Mouse (Mus musculus): Measurements from ENCODE around the gene Igfbp7.

Igfbp7 gene

DNA sequence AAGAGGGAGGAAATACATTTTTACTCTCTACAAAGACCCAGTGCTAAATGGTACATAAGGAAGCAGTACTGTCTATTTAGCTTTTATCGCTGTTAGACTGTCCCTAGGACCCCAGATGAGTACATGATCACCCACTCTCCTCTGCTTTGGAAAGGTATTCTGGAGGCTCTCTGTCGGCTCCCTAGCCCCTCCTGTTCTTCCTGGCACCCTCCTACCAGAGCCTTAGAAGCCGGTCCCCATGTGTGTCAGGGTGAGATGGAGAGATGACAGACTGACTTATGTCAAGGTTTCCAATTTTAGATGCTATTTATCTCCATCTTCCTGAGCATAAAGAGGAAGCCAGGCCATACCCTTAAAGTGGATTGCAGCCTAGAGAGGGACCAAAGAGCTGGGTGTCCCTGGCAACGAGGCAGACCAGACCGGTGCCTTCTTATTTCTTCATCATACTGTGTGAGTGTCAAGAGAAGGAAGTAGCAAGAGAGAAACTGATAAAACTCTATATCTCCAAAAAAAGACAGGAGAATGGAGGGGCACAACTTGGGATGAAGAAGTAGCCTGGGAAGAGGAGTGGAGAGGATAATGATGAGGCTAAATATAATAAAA, 2.3 kb downstream of the Igfbp7 start:
- no peak for DNase-seq (ENCODE audit: low read depth)

DNA sequence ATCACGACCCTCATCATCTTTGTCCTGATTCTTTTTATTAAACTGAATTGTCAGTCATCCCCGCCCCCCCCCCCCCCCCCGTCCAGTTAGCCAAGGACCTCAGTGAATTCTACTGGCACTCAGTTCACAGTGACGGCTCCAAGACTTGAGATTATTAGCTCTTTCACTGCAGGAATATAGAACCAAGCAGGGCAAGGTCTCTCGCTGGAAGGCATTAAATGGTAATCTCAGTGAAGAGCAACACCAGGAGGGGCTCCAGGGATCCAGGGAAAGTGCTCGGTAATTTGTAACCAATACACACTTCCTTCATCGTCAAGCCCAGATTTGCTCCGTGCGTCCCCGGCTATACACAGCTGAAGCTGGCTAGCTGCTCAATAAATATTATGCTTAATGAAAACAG, 2.9 kb downstream of the Igfbp7 start:
- no peak for DNase-seq (ENCODE audit: low read depth)

DNA sequence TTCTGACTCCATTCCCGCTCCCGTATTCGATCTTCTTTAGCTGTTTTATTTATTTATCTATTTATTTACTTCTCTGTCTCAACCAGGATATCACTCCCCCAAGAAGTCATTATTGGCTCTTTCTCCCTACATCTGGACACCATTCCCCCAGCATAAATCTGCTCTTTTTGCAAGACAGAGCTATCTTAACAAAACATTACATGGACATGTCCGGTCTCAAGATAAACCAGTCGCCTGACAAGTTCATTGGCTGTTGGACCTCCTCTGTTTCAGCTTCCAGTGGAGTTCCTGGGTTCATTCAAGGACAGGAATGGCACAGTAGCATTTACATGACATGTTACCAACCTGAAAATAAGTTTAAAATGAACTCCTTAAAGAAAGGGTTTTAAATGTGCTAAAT, 4.9 kb downstream of the Igfbp7 start:
- DNase-seq (ENCODE audit: low read depth): no peak

DNA sequence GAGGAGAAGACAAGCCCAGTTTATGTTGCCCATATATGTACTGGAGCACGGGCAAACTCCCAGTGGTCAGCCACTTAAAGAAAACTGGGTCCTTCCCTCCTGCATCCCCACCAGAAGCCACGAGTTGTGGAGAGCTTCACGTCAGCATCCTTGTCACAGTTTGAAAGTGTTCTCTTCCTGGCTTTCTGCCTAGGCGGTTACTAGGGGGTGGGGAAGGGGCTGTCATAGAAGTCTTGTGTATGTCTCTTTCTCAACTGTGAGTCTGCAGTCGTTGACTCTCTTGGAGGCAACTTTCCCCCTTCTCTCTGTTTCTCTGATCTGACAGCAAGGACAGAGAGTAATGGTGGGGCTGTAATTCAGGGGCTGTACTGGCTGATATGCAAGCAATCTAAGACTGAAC, 5.7 kb downstream of the Igfbp7 start:
- DNase-seq (ENCODE audit: low read depth): no peak

DNA sequence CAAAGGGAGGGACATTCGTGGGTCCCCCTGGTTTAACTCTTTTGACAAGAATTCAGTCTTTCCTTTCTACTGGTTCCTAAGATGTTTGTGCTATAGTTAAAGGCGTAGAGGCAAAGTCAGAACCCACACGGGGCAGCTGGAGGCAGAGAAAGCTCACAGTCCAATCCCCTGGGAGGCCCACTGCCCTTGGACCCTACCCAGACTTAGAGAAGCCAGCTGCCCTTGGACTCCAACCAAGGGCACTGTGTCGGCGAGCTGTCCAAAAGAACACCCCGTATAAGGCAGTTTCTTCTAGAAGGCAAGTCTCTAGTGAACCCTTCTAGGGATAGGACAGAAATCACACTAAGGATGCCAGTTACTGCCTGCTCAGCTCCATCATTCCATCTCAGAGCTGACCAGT, 7.0 kb downstream of the Igfbp7 start:
- no peak for DNase-seq (ENCODE audit: low read depth)

DNA sequence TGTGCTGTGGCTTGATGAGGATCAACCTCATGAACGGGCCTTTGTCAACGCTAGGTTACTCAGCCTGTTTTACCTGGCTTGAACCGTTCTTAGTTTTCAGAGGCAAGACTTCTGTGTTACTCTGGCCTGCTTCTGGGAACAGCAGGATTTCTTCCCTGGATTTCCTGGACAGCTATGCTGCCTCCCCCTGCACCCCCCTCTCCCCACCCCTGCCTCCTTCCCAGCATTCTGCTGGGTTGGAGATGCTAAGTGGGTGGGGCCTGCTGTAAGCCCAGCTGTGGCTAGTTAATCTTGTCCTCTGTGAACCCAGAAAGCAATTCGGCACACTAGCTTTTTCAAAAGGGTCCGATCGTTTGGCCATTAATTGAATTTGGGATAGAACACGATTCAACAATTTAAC, 7.7 kb downstream of the Igfbp7 start:
- no peak for DNase-seq (ENCODE audit: low read depth)

DNA sequence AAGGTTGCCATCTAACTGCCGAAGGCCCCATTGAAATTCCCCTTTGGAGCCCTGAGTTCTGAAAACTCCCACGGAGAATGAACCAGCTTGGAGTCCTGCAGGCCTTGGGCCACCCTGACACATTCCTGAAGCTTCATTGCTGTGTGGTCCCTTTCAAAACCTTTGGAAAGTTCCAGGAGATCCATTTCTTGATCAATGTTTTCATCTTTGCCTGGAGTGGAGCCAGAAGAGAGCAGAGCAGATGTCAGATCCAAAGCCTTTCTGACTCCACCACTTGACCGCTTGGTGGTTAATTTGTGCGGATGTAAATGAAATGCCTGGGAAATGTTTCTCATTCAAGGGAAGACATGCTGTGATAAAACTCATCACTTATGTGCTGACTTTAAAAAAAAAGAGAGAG, 8.8 kb downstream of the Igfbp7 start:
- DNase-seq (ENCODE audit: low read depth): no peak

DNA sequence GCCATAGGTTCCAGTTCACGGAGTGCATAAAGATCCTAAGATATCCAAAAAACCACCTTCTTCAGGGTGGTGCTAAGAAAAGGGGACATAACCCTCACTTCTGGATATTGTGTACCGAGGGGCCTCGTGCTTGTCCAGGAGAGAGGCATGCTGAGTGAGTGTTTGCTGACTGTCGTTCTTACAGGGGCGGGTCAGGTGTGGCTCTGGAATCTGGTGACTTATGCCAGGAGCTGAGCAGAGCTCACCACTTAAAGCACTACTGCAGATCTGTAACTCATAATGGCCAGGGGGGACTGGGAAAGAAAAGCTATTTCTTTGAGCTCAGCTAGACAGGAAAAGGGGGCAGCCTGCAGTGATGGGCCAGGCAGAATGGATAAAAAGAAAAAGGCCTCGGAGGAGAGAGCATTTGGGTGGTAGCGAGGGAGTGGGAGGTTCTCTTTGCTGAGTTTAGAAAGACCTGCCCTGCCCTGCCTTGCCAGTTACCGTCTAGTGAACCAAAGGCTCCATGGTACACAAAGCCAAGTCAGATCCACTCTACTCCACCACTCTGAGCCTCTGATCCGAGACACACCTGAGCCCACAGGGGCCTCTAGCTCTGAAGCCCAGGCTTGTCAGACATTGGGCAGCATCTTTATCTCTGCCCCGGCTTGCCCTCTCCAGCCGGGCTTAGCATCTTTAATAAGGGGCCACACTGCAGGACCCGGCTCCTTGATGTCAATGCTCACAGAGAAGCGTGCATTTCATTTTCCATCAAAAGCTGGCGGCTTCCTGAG, 9.4 kb downstream of the Igfbp7 start:
- no peak for DNase-seq (ENCODE audit: low read depth)

DNA sequence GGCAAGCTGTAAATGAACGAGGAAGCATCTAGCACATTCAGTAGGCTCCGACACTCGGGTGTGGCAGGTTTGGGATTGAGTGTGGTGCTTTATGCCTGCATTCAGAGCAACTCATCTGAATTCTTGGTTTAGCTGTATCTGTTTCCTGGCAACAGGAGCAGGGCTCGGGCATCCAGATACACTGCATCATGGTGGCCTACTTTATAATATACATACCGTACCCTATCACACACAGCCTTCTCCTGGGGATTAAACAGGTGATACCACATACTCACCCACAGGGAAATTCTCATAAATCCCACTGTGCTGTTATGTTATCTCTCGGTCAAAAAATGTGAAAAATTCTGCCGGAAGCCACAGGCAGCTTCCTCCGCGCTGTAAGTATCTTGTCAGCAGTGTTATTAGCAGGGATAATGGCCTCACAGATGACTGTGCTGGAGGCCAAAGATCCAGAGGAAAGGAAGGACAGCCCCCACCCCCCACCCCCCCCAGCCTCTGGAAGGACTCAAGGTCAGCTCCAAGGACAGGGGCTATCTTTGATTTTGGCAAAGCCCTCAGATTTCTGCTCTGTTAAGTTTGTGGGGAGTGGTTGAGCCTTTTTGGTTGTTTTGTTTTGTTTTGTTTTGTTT, 13.7 kb downstream of the Igfbp7 start:
- no peak for DNase-seq (ENCODE audit: low read depth)

DNA sequence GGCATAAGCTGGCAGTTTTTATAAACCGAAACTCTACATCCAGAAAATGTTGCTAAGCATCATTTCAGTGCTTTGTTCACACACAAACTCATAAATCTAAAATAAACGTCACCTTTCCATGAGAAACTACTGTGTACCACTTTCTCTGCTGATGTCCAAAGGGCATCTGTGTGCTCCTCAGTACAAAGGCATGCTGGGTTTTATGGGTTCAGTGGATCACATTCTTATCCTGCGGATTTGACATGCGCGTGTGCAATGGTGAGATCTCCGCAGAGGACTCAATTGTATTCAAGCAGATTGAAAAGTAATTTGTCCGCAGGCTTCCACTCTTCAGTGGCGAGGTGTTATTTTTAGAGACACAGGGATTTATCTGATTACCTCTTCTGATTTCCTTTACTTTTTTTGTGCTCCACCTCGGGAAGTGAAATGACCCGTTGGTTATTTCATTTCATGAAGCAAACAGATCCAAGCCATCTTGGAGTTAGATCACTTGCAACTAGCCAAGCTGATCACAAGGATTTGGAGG, 14.7 kb downstream of the Igfbp7 start:
- DNase-seq (ENCODE audit: low read depth): no peak

DNA sequence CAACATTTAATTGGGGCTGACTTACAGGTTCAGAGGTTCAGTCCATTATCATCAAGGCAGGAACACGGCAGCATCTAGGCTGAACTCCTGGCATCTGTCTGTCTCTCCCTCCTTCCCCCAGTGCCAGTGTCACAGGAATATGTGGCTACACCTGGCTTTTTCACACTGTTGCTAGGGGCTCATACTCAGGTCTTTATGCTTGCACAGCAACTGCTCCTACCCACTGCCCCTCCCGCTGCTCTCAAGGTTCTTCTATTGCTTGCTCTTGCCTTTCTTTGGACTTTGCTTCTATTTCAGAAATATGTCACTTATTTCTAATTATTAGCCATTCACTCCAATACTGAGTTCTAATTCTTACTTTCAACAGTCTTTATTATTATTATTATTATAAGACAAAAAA, 17.6 kb downstream of the Igfbp7 start:
- DNase-seq (ENCODE audit: low read depth): no peak

DNA sequence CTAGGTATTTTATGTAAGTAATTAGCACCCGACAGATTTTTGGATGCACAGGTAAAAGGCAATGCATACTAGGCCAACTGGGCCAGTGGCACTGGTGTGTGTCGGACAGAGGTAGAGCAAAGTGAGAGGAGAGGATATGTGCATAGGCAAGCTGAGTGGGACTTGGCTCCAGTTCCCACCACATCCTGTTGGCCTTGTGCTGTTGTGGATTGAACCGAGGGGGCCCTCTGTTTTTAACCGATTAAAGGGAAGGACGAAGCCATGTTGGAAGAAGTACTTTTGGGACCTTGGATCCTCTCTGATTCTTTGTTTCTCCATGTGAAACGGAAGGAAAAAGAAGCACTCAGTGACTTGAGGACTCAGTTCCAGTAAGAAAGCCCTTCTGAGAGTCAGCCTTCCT, 19.5 kb downstream of the Igfbp7 start:
- DNase-seq (ENCODE audit: low read depth): no peak

DNA sequence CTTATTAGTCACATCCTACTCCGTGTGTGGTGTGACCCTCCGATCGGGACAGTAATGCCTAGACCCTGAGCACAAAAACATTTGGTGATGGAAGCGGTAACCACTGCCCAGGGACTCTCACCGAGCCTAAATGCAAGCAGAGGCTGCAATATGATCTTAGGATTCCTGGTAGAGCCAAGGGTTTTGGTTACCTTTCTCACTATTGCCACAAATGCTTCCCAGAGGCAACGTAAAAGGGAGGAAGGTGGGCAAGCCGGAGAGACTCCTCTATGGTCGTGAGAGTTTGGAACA, 20.5 kb downstream of the Igfbp7 start:
- DNase-seq (ENCODE audit: low read depth): no peak

DNA sequence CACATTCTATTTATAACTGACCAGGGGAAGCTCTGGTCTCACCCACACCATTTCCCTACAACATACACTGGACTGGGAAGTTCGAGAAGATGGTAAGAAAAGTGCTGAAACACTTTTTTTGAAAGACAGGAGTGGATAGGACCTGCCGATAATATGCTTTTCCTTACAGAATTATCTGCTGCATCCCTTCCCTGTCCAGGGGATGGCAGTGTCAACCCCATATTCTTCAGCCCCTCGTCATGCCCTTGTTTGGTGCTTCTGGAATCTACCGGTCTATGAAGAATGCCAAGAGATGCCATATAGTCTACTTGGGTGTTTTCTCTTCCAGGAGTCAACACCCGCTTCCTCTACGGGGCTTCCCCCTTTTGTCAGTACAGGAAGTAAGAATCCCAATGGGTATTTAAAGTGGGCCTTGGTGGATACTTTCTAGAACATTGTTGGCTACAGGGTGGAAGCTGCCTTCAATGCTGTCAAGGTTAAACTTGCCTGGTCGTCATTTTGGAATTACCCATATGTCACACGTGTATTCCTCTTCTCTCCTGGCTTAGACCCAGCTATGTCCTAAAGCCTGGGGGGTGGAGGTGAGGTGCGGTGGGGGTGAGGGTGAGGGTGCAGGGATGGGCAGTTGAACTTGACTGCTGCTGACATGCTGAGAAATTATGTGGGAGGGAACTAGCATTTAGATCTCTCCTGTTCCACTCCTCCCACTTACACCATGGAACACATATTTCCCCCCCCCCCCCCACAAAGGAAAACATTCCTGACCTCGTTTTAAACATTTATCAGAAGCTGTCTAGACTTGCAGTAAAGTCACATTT, 21.0 kb downstream of the Igfbp7 start:
- no peak for DNase-seq (ENCODE audit: low read depth)

DNA sequence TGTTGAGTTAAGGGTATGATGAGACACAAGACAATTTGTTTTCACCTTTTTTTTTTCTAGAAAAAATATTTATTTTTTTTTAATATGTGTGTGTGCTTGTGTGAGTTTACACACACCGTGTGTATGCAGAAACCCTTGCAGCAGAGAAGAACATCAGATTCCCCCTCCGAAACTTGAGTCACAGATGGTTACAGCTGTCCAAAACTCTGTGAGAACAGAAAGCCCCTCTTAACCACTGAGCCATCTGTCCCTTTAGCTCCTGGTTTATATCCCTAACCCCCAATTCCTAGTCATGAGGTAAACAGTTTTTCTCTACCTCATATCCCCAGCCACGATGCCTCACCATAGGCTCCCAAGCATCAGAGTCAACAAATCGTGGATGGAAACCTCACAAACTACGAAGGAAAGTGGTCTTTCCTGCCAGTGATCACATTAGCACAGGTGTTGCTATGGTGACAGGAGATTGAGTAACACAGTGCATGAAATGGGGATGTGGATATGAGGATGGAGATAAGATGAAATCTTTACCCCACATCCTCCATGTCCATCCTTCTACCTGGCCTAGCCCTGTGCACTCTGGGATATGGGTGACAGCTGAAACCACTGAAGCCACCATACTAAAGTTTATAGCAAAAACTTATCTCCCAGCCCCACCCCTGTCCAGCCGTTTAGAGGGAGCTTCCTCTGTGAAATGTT, 21.8 kb downstream of the Igfbp7 start:
- no peak for DNase-seq (ENCODE audit: low read depth)

DNA sequence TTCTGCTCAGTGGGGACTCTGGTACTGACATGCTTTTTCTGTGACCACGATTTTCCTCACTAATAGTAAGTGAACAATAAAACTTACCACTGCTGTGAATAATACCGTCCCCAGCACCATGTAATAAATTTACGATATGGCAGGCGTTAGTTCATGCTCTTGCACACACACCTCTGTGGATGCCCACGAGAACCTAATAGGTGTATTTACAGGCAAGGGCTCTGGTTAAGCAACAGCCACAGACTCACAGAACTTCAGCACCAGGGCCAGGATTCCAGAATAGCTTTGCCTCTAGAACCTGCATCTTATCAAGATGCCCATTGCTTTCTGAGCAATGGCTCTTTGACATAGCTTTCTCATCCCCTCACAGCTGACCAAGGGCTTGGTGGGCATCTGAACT, 22.6 kb downstream of the Igfbp7 start:
- no peak for DNase-seq (ENCODE audit: low read depth)

DNA sequence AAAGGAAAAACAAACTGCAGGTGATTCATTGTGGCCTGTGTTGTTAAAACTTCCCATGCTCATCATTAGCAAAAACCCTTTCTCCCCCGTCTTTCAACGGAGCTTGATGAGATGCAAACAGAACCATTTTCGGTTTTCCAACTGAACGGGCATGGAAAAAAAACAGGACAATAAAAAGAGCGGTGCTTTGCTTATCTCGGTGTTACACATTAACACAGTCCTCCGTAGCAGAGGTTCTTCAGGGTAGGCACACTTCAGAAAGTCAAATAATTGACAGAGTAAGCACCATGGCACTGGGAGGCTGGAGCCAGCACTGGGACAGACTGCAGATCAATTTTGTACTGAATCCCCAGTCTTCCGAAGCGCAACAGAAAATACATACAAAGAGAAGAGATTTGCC, 23.1 kb downstream of the Igfbp7 start:
- no peak for DNase-seq (ENCODE audit: low read depth)

DNA sequence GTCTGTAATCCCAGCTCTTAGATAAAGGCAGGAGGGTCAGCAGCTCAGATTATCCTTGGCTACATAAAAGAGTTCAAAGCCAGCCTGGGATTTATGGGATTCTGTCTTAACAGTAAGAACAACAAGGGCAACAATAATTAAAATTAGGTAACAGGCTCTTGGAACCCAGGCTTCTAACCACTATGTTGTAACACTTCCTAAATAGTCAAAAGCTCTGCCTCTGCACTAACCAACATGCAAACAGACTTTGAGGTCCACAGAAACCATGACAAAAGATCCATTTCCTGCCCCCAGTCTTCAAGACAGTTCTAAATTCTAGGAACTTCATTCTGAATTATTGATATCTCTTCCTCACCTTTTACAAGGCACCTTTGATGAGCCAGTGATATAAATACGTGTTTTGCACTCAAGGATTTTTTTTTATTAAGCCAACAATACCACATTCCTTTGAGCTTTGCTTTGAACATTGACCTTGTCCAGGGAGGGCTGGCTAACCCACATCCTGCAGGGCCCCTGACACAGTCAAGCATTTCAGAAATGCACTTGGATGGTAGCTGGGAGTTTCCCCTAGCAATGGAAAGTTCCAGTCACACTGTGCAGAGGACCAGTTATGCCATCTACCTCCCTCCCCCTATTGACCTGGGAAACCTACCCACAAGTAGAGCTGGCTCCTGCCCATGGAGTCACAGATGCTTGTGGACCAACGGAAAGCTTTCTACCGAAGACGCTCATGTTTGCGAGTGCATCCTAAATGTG, 23.9 kb downstream of the Igfbp7 start:
- no peak for DNase-seq (ENCODE audit: low read depth)

DNA sequence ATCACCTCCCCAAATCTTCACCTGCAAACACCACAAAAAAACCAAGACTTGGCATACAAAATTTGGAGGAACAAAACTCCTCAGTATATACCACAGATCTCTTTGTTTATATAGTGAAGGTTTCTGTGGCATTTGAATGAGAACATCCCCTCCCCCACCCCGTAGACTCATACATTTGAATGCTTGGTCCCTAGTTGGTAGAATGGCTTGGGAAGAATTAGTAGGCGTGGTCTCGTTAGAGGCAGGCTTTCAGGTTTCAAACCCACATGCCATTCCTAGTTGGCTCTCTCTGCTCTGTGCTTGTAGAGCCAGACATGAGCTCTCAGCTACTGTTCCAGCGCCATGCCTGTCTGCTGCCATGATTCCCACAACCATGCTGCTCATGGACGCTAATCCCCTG, 26.2 kb downstream of the Igfbp7 start:
- no peak for DNase-seq (ENCODE audit: low read depth)

DNA sequence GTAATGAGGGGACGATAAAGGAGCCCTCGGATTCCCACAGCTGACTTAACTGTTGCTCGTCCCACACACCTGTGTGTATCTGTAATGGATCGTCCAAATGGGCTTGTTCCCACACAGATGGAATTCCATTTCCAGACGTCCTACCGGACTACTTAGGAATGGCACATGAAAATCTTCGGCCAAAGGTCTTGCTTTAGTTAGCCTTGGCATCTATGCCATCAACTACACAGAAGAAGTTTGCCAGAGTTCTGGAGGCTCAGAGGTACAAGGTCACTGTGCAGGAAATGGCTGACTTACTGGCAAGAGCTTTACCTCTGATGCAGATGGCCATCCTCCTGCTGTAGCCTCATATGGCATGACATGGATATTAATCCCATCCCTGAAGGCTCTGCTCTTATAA, 26.6 kb downstream of the Igfbp7 start:
- DNase-seq (ENCODE audit: low read depth): no peak

DNA sequence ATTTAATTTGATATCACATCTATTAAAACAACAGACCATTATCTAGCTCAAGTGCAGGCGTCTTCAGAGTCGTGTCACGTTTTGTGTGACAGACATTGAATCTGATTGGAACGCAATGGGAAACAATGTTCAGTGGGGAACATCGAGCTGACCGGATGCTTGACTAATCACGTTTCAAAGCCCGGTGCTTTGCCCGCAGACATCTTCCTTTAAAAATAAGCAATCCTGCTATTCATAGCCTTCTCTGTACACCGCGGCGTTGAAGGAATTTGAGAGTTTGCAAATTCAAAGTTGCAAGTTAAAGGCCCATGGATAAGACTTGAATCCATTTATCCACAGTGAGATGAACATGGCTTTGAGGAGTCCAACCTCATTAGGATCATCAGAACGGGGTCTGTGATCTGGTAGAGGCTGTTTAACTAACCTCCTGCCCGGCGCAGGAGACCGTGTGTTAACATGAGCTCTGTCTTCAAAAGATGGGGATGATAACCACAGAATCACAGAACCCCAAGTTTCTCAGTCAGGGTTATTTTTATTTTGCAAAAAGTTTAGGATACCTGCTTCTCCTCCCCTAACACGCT, 27.4 kb downstream of the Igfbp7 start:
- no peak for DNase-seq (ENCODE audit: low read depth)
